Mouse (Mus musculus) neural tube, embryonic 14.5 days (tissue): ENCODE data around the gene Cpsf6. TPM values are rescaled to one million over a fixed set of nuclear protein-coding genes. Genes with fewer than 3 reads are reported as not detected.
"Not testable (repeated sequence)": the region's sequence is repeated elsewhere in the genome, so short reads cannot be mapped to it uniquely, and the experiment has no call there.

Source experiments
- ATAC-seq: fragments of 200-750 bp; cut with Nextera tagmentation; 2 replicates; pipeline ENCODE4 v1.8.0; 2017; ENCODE audit warnings: low read depth, mild to moderate bottlenecking, moderate TSS enrichment, moderate library complexity
- H3K27ac ChIP-seq: fragments of 300-500 bp; sonication (generic); 2 replicates; pipeline ENCODE4 v1.5.1; 2014; ENCODE audit warnings: low read depth, mild to moderate bottlenecking, control low read depth, low read length, moderate library complexity, mixed read lengths
- H3K27me3 ChIP-seq: fragments of 300-500 bp; sonication (generic); 2 replicates; pipeline ENCODE4 v1.6.1; 2014; ENCODE audit warnings: low read length; ENCODE audit not compliant: control insufficient read depth, insufficient read depth
- H3K36me3 ChIP-seq: fragments of 300-500 bp; sonication (generic); 2 replicates; pipeline ENCODE4 v1.6.1; 2014; ENCODE audit warnings: low read length, mixed read lengths; ENCODE audit not compliant: control insufficient read depth, insufficient read depth
- H3K4me1 ChIP-seq: fragments of 300-500 bp; sonication (generic); 2 replicates; pipeline ENCODE4 v1.6.1; 2014; ENCODE audit warnings: low read length; ENCODE audit not compliant: control insufficient read depth, insufficient read depth
- H3K4me2 ChIP-seq: fragments of 300-500 bp; sonication (generic); 2 replicates; pipeline ENCODE4 v1.6.1; 2014; ENCODE audit warnings: mild to moderate bottlenecking, low read depth, low read length, control low read depth
- H3K4me3 ChIP-seq: fragments of 300-500 bp; sonication (generic); 2 replicates; pipeline ENCODE4 v1.5.1; 2014; ENCODE audit warnings: low read depth, low read length, control low read depth, mixed read lengths
- H3K9ac ChIP-seq: fragments of 300-500 bp; sonication (generic); replicated peaks from 2 replicates; pipeline ENCODE4 v1.6.1; 2014; ENCODE audit warnings: low read depth, mild to moderate bottlenecking, control low read depth, low read length, mixed read lengths
- H3K9me3 ChIP-seq: fragments of 300-500 bp; sonication (generic); 2 replicates; pipeline ENCODE4 v1.6.1; 2016; ENCODE audit warnings: low read length; ENCODE audit not compliant: control insufficient read depth
- WGBS: fragments of 180-500 bp; shearing (Covaris S2); extraction: QIAGEN DNeasy Blood & Tissue Kit; methylation state at CpG from one replicate; pipeline ENCODE4 v1.1.7; 2014; 5-methylcytosine and 5-hydroxymethylcytosine counted together
- polyA plus RNA-seq: library from polyadenylated mRNA; unstranded; fragments of >200 nt; fragmentation: Nextera tagmentation; extraction: Ambion mirVana; gene quantifications from 2 replicates; pipeline ENCODE4 v1.2.1, GENCODE M21; 2014

Gene Cpsf6
- polyA plus RNA-seq, 1 experiment from 2014 or later, result 180 TPM

- no peak overlapping the region for H3K4me2 ChIP-seq
- 59% methylated on average over 18 of the region's 18 CpGs for WGBS
- no peaks in the 10 kb centered on the region for H3K36me3 ChIP-seq
- H3K9ac ChIP-seq, result no peak overlapping the region
- H3K4me3 ChIP-seq, result no peak overlapping the region
- no peaks in the 10 kb centered on the region for H3K4me1 ChIP-seq
- H3K27me3 ChIP-seq, result no peaks in the 10 kb centered on the region
- no peak for ATAC-seq
- H3K27ac ChIP-seq, result no peak overlapping the region
- no peaks in the 10 kb centered on the region for H3K9me3 ChIP-seq
Observed at GRCm38 (mm10) chr10:117396386-117397048, 16.7 kb upstream of the Cpsf6 start.

DNA sequence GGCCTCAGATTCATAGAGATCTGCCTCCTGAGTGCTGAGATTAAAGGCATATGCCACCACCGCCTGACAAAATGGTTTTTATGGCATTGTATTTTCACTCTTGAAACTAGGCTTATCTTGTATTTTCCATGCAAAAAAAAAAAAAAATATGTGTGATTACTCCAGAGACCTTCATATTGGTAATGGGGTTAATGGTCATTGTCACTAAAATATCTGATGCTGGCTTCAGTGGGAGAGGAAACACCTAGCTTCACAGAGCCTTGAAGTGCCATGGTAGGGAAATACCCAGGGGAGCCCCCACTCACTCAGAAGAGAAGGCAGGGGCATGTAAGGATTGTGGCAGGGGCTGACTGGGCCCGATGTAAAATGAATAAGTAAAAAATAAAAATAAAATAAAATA lies 16.0 kb upstream of the Cpsf6 start:
- Histone ChIP-seq H3K27me3 (no peaks in the 10 kb centered on the region), H3K9me3 (no peaks in the 10 kb centered on the region), H3K4me2 (no peak overlapping the region), H3K4me3 (no peak overlapping the region), H3K27ac (no peak overlapping the region), H3K9ac (no peak overlapping the region), H3K36me3 (no peaks in the 10 kb centered on the region), H3K4me1 (no peaks in the 10 kb centered on the region)
- 95% methylated on average over 2 of the region's 2 CpGs for WGBS
- ATAC-seq, result no peak

DNA sequence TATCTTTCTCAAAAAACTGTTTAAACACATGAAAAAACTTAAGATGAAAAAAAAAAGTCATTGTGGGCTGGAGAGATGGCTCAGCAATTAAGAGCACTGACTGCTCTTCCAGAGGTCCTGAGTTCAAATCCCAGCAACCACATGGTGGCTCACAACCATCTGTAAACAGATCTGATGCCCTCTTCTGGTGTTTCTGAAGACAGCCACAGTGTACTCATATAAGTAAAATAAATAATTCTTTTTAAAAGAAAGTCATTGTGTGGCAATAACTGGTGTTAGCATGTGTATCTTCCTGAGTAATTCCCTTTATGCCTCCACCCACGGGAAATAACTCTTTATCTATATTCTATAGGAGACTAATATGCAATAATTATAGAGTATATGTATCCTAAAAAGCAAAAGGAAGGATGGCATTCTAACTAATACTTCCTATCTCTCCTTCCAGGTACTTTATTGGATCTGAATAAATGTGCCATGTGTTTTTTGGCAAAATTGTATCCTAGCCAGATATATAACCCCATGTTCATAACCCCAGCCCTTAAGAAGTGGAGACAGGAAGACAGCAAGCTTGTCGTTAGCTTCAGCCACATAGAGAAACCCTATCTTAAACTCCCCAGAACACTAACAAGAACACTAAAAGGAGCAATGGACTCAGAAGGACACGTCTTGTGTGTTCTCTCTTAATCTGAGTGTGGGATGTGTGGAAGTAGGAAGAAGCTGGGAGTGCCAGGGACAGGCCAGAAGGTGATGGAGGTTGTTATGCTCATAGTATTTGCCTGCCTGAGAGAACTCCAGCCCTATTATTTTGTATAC lies 15.1 kb upstream of the Cpsf6 start:
- no peaks in the 10 kb centered on the region for H3K9me3 ChIP-seq
- no peak overlapping the region for H3K9ac ChIP-seq
- H3K4me3 ChIP-seq, result no peak overlapping the region
- ATAC-seq, result no peak
- no peaks in the 10 kb centered on the region for H3K4me1 ChIP-seq
- no peaks in the 10 kb centered on the region for H3K27me3 ChIP-seq
- no peak overlapping the region for H3K27ac ChIP-seq
- no peak overlapping the region for H3K4me2 ChIP-seq
- no peaks in the 10 kb centered on the region for H3K36me3 ChIP-seq
- WGBS, result 78% methylated on average over 3 of the region's 3 CpGs

- peak overlapping the region; percentile 18; the same call in 1 of the 2 replicates for H3K4me3 ChIP-seq
- H3K9me3 ChIP-seq, result no peaks in the 10 kb centered on the region
- no peak overlapping the region for H3K27ac ChIP-seq
- H3K4me2 ChIP-seq, result peak overlapping the region; percentile 44
- WGBS, result 59% methylated on average over 11 of the region's 11 CpGs
- H3K4me1 ChIP-seq, result no peaks in the 10 kb centered on the region
- H3K9ac ChIP-seq, result no peak overlapping the region
- no peaks in the 10 kb centered on the region for H3K27me3 ChIP-seq
- no peaks in the 10 kb centered on the region for H3K36me3 ChIP-seq
- ATAC-seq, result no peak
Observed at GRCm38 (mm10) chr10:117393891-117394395, 14.1 kb upstream of the Cpsf6 start.

- ATAC-seq, result peak; percentile 52; the same call in 1 of the 2 replicates
- peak overlapping the region; percentile 44 for H3K4me2 ChIP-seq
- no peaks in the 10 kb centered on the region for H3K9me3 ChIP-seq
- no peaks in the 10 kb centered on the region for H3K27me3 ChIP-seq
- no peaks in the 10 kb centered on the region for H3K36me3 ChIP-seq
- WGBS, result 3% methylated on average over 25 of the region's 27 CpGs
- no peak overlapping the region for H3K27ac ChIP-seq
- no peaks in the 10 kb centered on the region for H3K4me1 ChIP-seq
- H3K9ac ChIP-seq, result 0 out of 2 replicates have a peak overlapping the region, but pooled peaks have one; percentile 7
- H3K4me3 ChIP-seq, result peak overlapping the region; percentile 18; the same call in 1 of the 2 replicates
Observed at GRCm38 (mm10) chr10:117393196-117393890, 13.5 kb upstream of the Cpsf6 start.

- Histone ChIP-seq H3K27ac (no peak overlapping the region), H3K9me3 (no peaks in the 10 kb centered on the region), H3K4me1 (no peaks in the 10 kb centered on the region), H3K36me3 (no peaks in the 10 kb centered on the region), H3K4me2 (peak overlapping the region; percentile 44), H3K9ac (0 out of 2 replicates have a peak overlapping the region, but pooled peaks have one; percentile 7), H3K4me3 (peak overlapping the region; percentile 18; the same call in 1 of the 2 replicates), H3K27me3 (no peaks in the 10 kb centered on the region)
- ATAC-seq, result no peak
- 12% methylated on average over 6 of the region's 6 CpGs for WGBS
Observed at GRCm38 (mm10) chr10:117392832-117393195, 13.0 kb upstream of the Cpsf6 start.

- H3K4me3 ChIP-seq, H3K4me2 ChIP-seq, H3K27me3 ChIP-seq, ATAC-seq, H3K4me1 ChIP-seq, H3K9ac ChIP-seq, H3K9me3 ChIP-seq, H3K27ac ChIP-seq, H3K36me3 ChIP-seq: not testable (repeated sequence)
- WGBS, result 88% methylated on average over 1 of the region's 1 CpGs
Observed at GRCm38 (mm10) chr10:117392397-117392796, 12.6 kb upstream of the Cpsf6 start.

DNA sequence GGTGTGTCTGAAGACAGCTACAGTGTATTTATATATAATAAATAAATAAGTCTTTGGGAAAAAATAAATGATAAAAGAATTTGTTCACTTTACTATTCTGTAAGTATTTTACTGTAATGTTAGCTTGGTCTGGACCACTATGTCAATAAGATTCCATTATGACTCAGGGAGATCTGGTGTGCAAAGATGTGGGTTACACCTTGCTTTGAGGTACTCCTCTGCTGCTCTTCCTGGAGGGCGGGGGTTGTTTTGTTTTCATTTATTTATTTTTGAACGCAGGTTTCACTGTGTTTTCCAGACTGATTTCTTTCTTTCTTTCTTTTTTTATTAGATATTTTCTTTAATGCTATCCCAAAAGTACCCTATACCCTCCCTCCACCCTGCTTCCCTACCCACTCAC lies 12.0 kb upstream of the Cpsf6 start:
- H3K4me1 ChIP-seq, result no peaks in the 10 kb centered on the region
- no peaks in the 10 kb centered on the region for H3K27me3 ChIP-seq
- H3K4me2 ChIP-seq, result no peak overlapping the region
- H3K36me3 ChIP-seq, result no peaks in the 10 kb centered on the region
- no peak overlapping the region for H3K9ac ChIP-seq
- WGBS, result 93% methylated on average over 2 of the region's 2 CpGs
- no peak overlapping the region for H3K27ac ChIP-seq
- H3K4me3 ChIP-seq, result no peak overlapping the region
- ATAC-seq, result no peak
- H3K9me3 ChIP-seq, result no peaks in the 10 kb centered on the region
